Mouse (Mus musculus) C2C12 (cell line): ENCODE data around the gene Nxn.

Experiments
- CTCF ChIP-seq: IDR thresholded peaks from one replicate; pipeline ENCODE4 v1.5.1; 2011; ENCODE audit not compliant: control insufficient read depth, insufficient read depth, insufficient read length
- FOSL1 ChIP-seq: IDR thresholded peaks from one replicate; pipeline ENCODE4 v1.8.0; 2011; ENCODE audit warnings: mild to moderate bottlenecking, low read length; ENCODE audit not compliant: poor library complexity, insufficient read depth, severe bottlenecking
- MYOD1 ChIP-seq: IDR thresholded peaks from one replicate; pipeline ENCODE4 v1.6.1; 2011; ENCODE audit warnings: low read depth; ENCODE audit not compliant: control insufficient read depth, insufficient read length
- USF1 ChIP-seq: IDR thresholded peaks from one replicate; pipeline ENCODE4 v1.6.1; 2011; ENCODE audit warnings: low read depth, mild to moderate bottlenecking, control low read depth, moderate library complexity

GRCm38 (mm10) chr11:76319714-76320435 lies 79.1 kb downstream of the Nxn start:
- TF ChIP-seq CTCF (no peak), USF1 (no peak), MYOD1 (no peak), FOSL1 (no peak)
